Mouse (Mus musculus) gastrocnemius, postnatal 36 days (tissue): Measurements from ENCODE around the gene Csrp3. TPM values are rescaled to one million over a fixed set of nuclear protein-coding genes. Genes with fewer than 3 reads are reported as not detected.

Source experiments
- DNase-seq, 2 experiments: peaks; one replicate each; pipeline ENCODE4 v3.0.0; 2022
- intact Hi-C: fragments of 180-260 bp; cut with DNase I; formaldehyde crosslinking; loops from one replicate; pipeline ENCODE4 v1.15.1; 2025
- long read RNA-seq, 2 experiments: library from polyadenylated mRNA; stranded (forward); transcript quantifications; one replicate each; pipeline ENCODE4 v2.0.0; 2021
- total RNA-seq, 2 experiments: library from RNA; stranded (reverse); gene quantifications; 2 replicates each; pipeline ENCODE4 v1.2.3; 2021

The Csrp3 gene
- 100 to 1,000 TPM in 1 of 2 experiments, 10 to 100 TPM in 1; 57.7 to 182 TPM for total RNA-seq
- long read RNA-seq, experiment 1, transcript Csrp3-201 (6 exons, 877 nt): major isoform, 70 of 96 reads
- long read RNA-seq, experiment 1, partial matches to known transcripts: 16 of 96 reads
- long read RNA-seq, experiment 1, other reads (novel, unspliced or antisense): 10 of 96 reads
- long read RNA-seq, experiment 2, transcript Csrp3-201 (6 exons, 877 nt): major isoform, 279 of 360 reads
- long read RNA-seq, experiment 2, partial matches to known transcripts: 76 of 360 reads
- long read RNA-seq, experiment 2, other reads (novel, unspliced or antisense): 5 of 360 reads

- intact Hi-C loops: no loop called here
- no peak for DNase-seq
Measured at GRCm38 (mm10) chr7:48847820-48848650, at the start of gene Csrp3. Gene Csrp3 (minus strand): TSS chr7:48848033.

- DNase-seq: no peak
- intact Hi-C loops: loop anchor here (10.0 kb wide), 1 partner anchor 529 kb away; no protein-coding TSS in a partner anchor
Measured at GRCm38 (mm10) chr7:48896051-48896450, 48.2 kb upstream of the Csrp3 start.

GRCm38 (mm10) chr7:48895475-48895874, 47.6 kb upstream of the Csrp3 start:
- intact Hi-C loops: loop anchor here (2.0 to 10.0 kb wide), 2 partner anchors 225 to 529 kb away; no protein-coding TSS in a partner anchor
- DNase-seq: no peak

- intact Hi-C loops: loop anchor here (2.0 to 10.0 kb wide), 2 partner anchors 226 to 530 kb away; no protein-coding TSS in a partner anchor
- DNase-seq: no peak
Measured at GRCm38 (mm10) chr7:48894763-48895162, 46.9 kb upstream of the Csrp3 start.

- DNase-seq: peak; percentile 29 to 42
- intact Hi-C loops: loop anchor here (2.0 to 10.0 kb wide), 2 partner anchors 227 to 531 kb away; no protein-coding TSS in a partner anchor
Measured at GRCm38 (mm10) chr7:48894152-48894551, 46.3 kb upstream of the Csrp3 start.

- intact Hi-C loops: loop anchor here (10.0 kb wide), 1 partner anchor 532 kb away; no protein-coding TSS in a partner anchor
- DNase-seq: no peak
Measured at GRCm38 (mm10) chr7:48893093-48893492, 45.3 kb upstream of the Csrp3 start.

GRCm38 (mm10) chr7:48891029-48891428, 43.2 kb upstream of the Csrp3 start:
- intact Hi-C loops: loop anchor here (10.0 kb wide), 1 partner anchor 534 kb away; no protein-coding TSS in a partner anchor
- no peak for DNase-seq

GRCm38 (mm10) chr7:48888751-48889150, 40.9 kb upstream of the Csrp3 start:
- no peak for DNase-seq
- intact Hi-C loops: loop anchor here (10.0 kb wide), 1 partner anchor 376 kb away; no protein-coding TSS in a partner anchor

- intact Hi-C loops: loop anchor here (10.0 kb wide), 1 partner anchor 377 kb away; no protein-coding TSS in a partner anchor
- no peak for DNase-seq
Measured at GRCm38 (mm10) chr7:48887973-48888372, 40.1 kb upstream of the Csrp3 start.

- DNase-seq: no peak
- intact Hi-C loops: loop anchor here (10.0 kb wide), 1 partner anchor 381 kb away; no protein-coding TSS in a partner anchor
Measured at GRCm38 (mm10) chr7:48884266-48884611, 36.4 kb upstream of the Csrp3 start.

GRCm38 (mm10) chr7:48883525-48884265, 35.9 kb upstream of the Csrp3 start:
- DNase-seq: no peak
- intact Hi-C loops: loop anchor here (10.0 kb wide), 1 partner anchor 381 kb away; no protein-coding TSS in a partner anchor

GRCm38 (mm10) chr7:48881971-48882609, 34.3 kb upstream of the Csrp3 start:
- intact Hi-C loops: loop anchor here (10.0 kb wide), 1 partner anchor 383 kb away; no protein-coding TSS in a partner anchor
- DNase-seq: no peak

GRCm38 (mm10) chr7:48881486-48881885, 33.7 kb upstream of the Csrp3 start, which contains the start of gene E2f8:
Gene E2f8 (minus strand): TSS chr7:48881596.
- DNase-seq: peak; percentile 46 to 56
- intact Hi-C loops: loop anchor here (10.0 kb wide), 1 partner anchor 383 kb away; no protein-coding TSS in a partner anchor

- DNase-seq: peak; percentile 93 to 94
- intact Hi-C loops: loop anchor here (10.0 kb wide), 1 partner anchor 384 kb away; no protein-coding TSS in a partner anchor
Measured at GRCm38 (mm10) chr7:48880591-48881481, 33.0 kb upstream of the Csrp3 start.

GRCm38 (mm10) chr7:48879574-48879973, 31.7 kb upstream of the Csrp3 start:
- intact Hi-C loops: loop anchor here (5.0 kb wide), 2 partner anchors 72 to 127 kb away; no protein-coding TSS in a partner anchor
- DNase-seq: no peak

GRCm38 (mm10) chr7:48877786-48878390, 30.1 kb upstream of the Csrp3 start:
- intact Hi-C loops: loop anchor here (5.0 kb wide), 2 partner anchors 71 to 126 kb away; no protein-coding TSS in a partner anchor
- DNase-seq: no peak

- intact Hi-C loops: loop anchor here (5.0 kb wide), 2 partner anchors 69 to 124 kb away; no protein-coding TSS in a partner anchor
- DNase-seq: no peak
Measured at GRCm38 (mm10) chr7:48876526-48876925, 28.7 kb upstream of the Csrp3 start.

GRCm38 (mm10) chr7:48875096-48875495, 27.3 kb upstream of the Csrp3 start:
- intact Hi-C loops: loop anchor here (5.0 kb wide), 2 partner anchors 68 to 123 kb away; no protein-coding TSS in a partner anchor
- no peak for DNase-seq
